Mouse (Mus musculus): Measurements from ENCODE around the gene Pdap1. TPM values are rescaled to one million over a fixed set of nuclear protein-coding genes. Genes with fewer than 3 reads are reported as not detected.

The Pdap1 gene
- polyA plus RNA-seq, 2 experiments = 91.5 to 114 TPM

DNA sequence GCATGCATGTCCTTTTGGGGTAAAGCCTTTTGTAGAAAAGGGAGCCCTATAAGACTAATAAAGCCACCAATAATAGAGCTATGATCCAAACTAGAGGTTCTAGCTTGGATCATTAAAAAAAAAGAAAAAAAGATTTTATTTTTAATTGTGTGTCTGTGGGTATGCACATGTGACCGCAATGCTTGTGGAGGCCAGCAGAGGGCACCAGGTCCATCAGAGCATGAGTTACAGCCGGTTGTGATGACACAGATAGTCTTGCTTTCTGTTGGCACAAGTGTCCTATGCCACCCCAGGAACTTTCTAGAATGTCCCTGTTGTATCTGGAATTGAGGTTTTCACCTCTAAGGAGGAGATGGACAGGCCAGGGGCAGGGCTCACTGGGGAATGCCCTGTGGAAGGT lies 20.7 kb downstream of the Pdap1 start:
- Histone ChIP-seq H3K9ac (ENCODE audit: low read depth, low read length, severe bottlenecking) (no peak overlapping the region), H3K4me1 (ENCODE audit: control insufficient read depth, insufficient read depth, low read length) (peaks cover 21% of the 10 kb centered on the region), H3K4me3 (replicated peaks; ENCODE audit: low read length) (no peak overlapping the region), H3K27ac (replicated peaks; ENCODE audit: low read depth, low read length) (no peak overlapping the region), H3K36me3 (ENCODE audit: control insufficient read depth, insufficient read depth, low read length) (peaks cover 28% of the 10 kb centered on the region), H3K4me2 (replicated peaks; ENCODE audit: low read depth, low read length, severe bottlenecking) (no peak overlapping the region), H3K27me3 (ENCODE audit: control insufficient read depth, insufficient read depth, low read length) (no peaks in the 10 kb centered on the region), H3K9me3 (ENCODE audit: control insufficient read depth, low read length) (0 out of 2 replicates have a peak, but pooled peaks cover 5% of the 10 kb centered on the region)
- WGBS = 88% methylated on average over 2 of the region's 2 CpGs
- DNase-seq (ENCODE audit: low spot score) (no peak), ATAC-seq (ENCODE audit: low FRiP score, low read depth) (no peak)
- no peak for TF ChIP-seq POLR2A (IDR thresholded peaks at IDR 0.05; ENCODE audit: borderline replicate concordance, extremely low read depth, insufficient read depth, insufficient read length)

- H3K36me3 ChIP-seq (ENCODE audit: control insufficient read depth, insufficient read depth, low read length) = peaks cover 20% of the 10 kb centered on the region; the same call in 1 of the 2 replicates
- ATAC-seq (ENCODE audit: low FRiP score, low read depth) = no peak
- H3K9ac ChIP-seq (ENCODE audit: low read depth, low read length, severe bottlenecking) = no peak overlapping the region
- WGBS = 88% methylated on average over 5 of the region's 5 CpGs
- 0 out of 2 replicates have a peak, but pooled peaks cover 5% of the 10 kb centered on the region for H3K9me3 ChIP-seq (ENCODE audit: control insufficient read depth, low read length)
- no peaks in the 10 kb centered on the region for H3K27me3 ChIP-seq (ENCODE audit: control insufficient read depth, insufficient read depth, low read length)
- no peak overlapping the region for H3K4me3 ChIP-seq (replicated peaks; ENCODE audit: low read length)
- no peak for DNase-seq (ENCODE audit: low spot score)
- H3K27ac ChIP-seq (replicated peaks; ENCODE audit: low read depth, low read length) = no peak overlapping the region
- no peak for TF ChIP-seq POLR2A (IDR thresholded peaks at IDR 0.05; ENCODE audit: borderline replicate concordance, extremely low read depth, insufficient read depth, insufficient read length)
- peaks cover 21% of the 10 kb centered on the region for H3K4me1 ChIP-seq (ENCODE audit: control insufficient read depth, insufficient read depth, low read length)
- H3K4me2 ChIP-seq (replicated peaks; ENCODE audit: low read depth, low read length, severe bottlenecking) = no peak overlapping the region
These were observed 21.6 kb downstream of the Pdap1 start for GRCm38 (mm10) chr5:145118461-145118860.

DNA sequence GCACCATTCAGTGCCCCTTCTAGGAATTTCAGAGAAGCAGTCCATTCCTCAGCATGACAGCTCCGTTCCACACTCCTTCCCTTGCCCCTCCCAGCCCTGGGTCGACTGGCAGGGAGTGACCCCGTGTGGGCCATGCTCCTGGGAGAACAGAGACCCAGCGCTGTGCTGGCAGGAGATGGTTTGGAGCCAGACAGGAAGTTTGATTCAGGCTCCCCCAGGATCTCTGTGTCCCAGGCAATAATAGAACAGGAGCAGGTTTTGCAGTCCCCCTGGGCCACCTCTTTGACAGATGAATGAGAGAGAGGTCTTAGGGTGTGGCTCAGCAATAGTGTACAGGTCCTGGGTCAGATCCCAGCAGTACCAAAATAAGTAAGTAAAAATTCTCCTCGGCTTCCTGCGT lies 22.0 kb downstream of the Pdap1 start:
- no peak for TF ChIP-seq POLR2A (IDR thresholded peaks at IDR 0.05; ENCODE audit: borderline replicate concordance, extremely low read depth, insufficient read depth, insufficient read length)
- no peak overlapping the region for H3K9ac ChIP-seq (ENCODE audit: low read depth, low read length, severe bottlenecking)

GRCm38 (mm10) chr5:145116916-145117315 lies 23.1 kb downstream of the Pdap1 start:
- WGBS = 53% methylated on average over 10 of the region's 10 CpGs
- H3K4me3 ChIP-seq (replicated peaks; ENCODE audit: low read length) = 0 out of 2 replicates have a peak overlapping the region, but pooled peaks have one; percentile 4
- peak overlapping the region; percentile 85 for H3K4me2 ChIP-seq (replicated peaks; ENCODE audit: low read depth, low read length, severe bottlenecking)
- no peak for TF ChIP-seq POLR2A (IDR thresholded peaks at IDR 0.05; ENCODE audit: borderline replicate concordance, extremely low read depth, insufficient read depth, insufficient read length)
- H3K9ac ChIP-seq (ENCODE audit: low read depth, low read length, severe bottlenecking) = no peak overlapping the region
- H3K4me1 ChIP-seq (ENCODE audit: control insufficient read depth, insufficient read depth, low read length) = peaks cover 21% of the 10 kb centered on the region
- 0 out of 2 replicates have a peak, but pooled peaks cover 5% of the 10 kb centered on the region for H3K9me3 ChIP-seq (ENCODE audit: control insufficient read depth, low read length)
- no peaks in the 10 kb centered on the region for H3K27me3 ChIP-seq (ENCODE audit: control insufficient read depth, insufficient read depth, low read length)
- peak; percentile 44 for DNase-seq (ENCODE audit: low spot score)
- H3K27ac ChIP-seq (replicated peaks; ENCODE audit: low read depth, low read length) = peak overlapping the region; percentile 62
- no peak for ATAC-seq (ENCODE audit: low FRiP score, low read depth)
- 0 out of 2 replicates have a peak, but pooled peaks cover 6% of the 10 kb centered on the region for H3K36me3 ChIP-seq (ENCODE audit: control insufficient read depth, insufficient read depth, low read length)

More for the DNA sequence above, 22.0 kb downstream of the Pdap1 start:
- peaks cover 21% of the 10 kb centered on the region for H3K4me1 ChIP-seq (ENCODE audit: control insufficient read depth, insufficient read depth, low read length)
- ATAC-seq (ENCODE audit: low FRiP score, low read depth) (no peak), DNase-seq (ENCODE audit: low spot score) (no peak)
- no peak overlapping the region for H3K4me3 ChIP-seq (replicated peaks; ENCODE audit: low read length)
- H3K9me3 ChIP-seq (ENCODE audit: control insufficient read depth, low read length) = 0 out of 2 replicates have a peak, but pooled peaks cover 5% of the 10 kb centered on the region
- peaks cover 15% of the 10 kb centered on the region; the same call in 1 of the 2 replicates for H3K36me3 ChIP-seq (ENCODE audit: control insufficient read depth, insufficient read depth, low read length)
- H3K4me2 ChIP-seq (replicated peaks; ENCODE audit: low read depth, low read length, severe bottlenecking) = no peak overlapping the region
- WGBS = 55% methylated on average over 6 of the region's 6 CpGs
- H3K27ac ChIP-seq (replicated peaks; ENCODE audit: low read depth, low read length) = no peak overlapping the region
- H3K27me3 ChIP-seq (ENCODE audit: control insufficient read depth, insufficient read depth, low read length) = no peaks in the 10 kb centered on the region

GRCm38 (mm10) chr5:145116316-145116715 lies 23.7 kb downstream of the Pdap1 start:
- Histone ChIP-seq H3K9ac (ENCODE audit: low read depth, low read length, severe bottlenecking) (peak overlapping the region; percentile 21; the same call in 1 of the 2 replicates), H3K4me3 (replicated peaks; ENCODE audit: low read length) (peak overlapping the region; percentile 4; the same call in 1 of the 2 replicates), H3K27me3 (ENCODE audit: control insufficient read depth, insufficient read depth, low read length) (no peaks in the 10 kb centered on the region), H3K4me1 (ENCODE audit: control insufficient read depth, insufficient read depth, low read length) (peaks cover 21% of the 10 kb centered on the region), H3K9me3 (ENCODE audit: control insufficient read depth, low read length) (0 out of 2 replicates have a peak, but pooled peaks cover 5% of the 10 kb centered on the region), H3K4me2 (replicated peaks; ENCODE audit: low read depth, low read length, severe bottlenecking) (peak overlapping the region; percentile 85), H3K36me3 (ENCODE audit: control insufficient read depth, insufficient read depth, low read length) (0 out of 2 replicates have a peak, but pooled peaks cover under 1% of the 10 kb centered on the region), H3K27ac (replicated peaks; ENCODE audit: low read depth, low read length) (peak overlapping the region; percentile 62)
- peak; percentile 80 for DNase-seq (ENCODE audit: low spot score)
- 18% methylated on average over 4 of the region's 4 CpGs for WGBS
- no peak for TF ChIP-seq POLR2A (IDR thresholded peaks at IDR 0.05; ENCODE audit: borderline replicate concordance, extremely low read depth, insufficient read depth, insufficient read length)
- peak; percentile 50 for ATAC-seq (ENCODE audit: low FRiP score, low read depth)
